Mouse (Mus musculus): ENCODE results near the gene Ptgr1.

Ptgr1 gene

GRCm38 (mm10) chr4:58925664-58926063 lies 61.3 kb downstream of the Ptgr1 start:
- no peak for DNase-seq

GRCm38 (mm10) chr4:58923933-58924332 lies 63.0 kb downstream of the Ptgr1 start:
- DNase-seq = no peak
